Mouse (Mus musculus) neural tube, embryonic 13.5 days (tissue): ENCODE data around the gene Sde2. TPM values are rescaled to one million over a fixed set of nuclear protein-coding genes. Genes with fewer than 3 reads are reported as not detected.
"Not testable (repeated sequence)": the region's sequence is repeated elsewhere in the genome, so short reads cannot be mapped to it uniquely, and the experiment has no call there.

Experiments
- ATAC-seq: fragments of 200-750 bp; cut with Nextera tagmentation; 2 replicates; pipeline ENCODE4 v1.8.0; 2017; ENCODE audit warnings: low read depth, mild to moderate bottlenecking, moderate TSS enrichment, moderate library complexity
- H3K27ac ChIP-seq: fragments of 300-500 bp; sonication (generic); replicated peaks from 2 replicates; pipeline ENCODE4 v1.5.1; 2015; ENCODE audit warnings: moderate library complexity, mild to moderate bottlenecking, inconsistent platforms
- H3K27me3 ChIP-seq: fragments of 300-500 bp; sonication (generic); 2 replicates; pipeline ENCODE4 v1.6.1; 2015; ENCODE audit warnings: mild to moderate bottlenecking, inconsistent platforms
- H3K36me3 ChIP-seq: fragments of 300-500 bp; sonication (generic); 2 replicates; pipeline ENCODE4 v1.6.1; 2015; ENCODE audit warnings: mild to moderate bottlenecking, inconsistent platforms
- H3K4me1 ChIP-seq: fragments of 300-500 bp; sonication (generic); replicated peaks from 2 replicates; pipeline ENCODE4 v1.6.1; 2015; ENCODE audit warnings: inconsistent platforms
- H3K4me2 ChIP-seq: fragments of 300-500 bp; sonication (generic); 2 replicates; pipeline ENCODE4 v1.6.1; 2015; ENCODE audit warnings: inconsistent platforms, mild to moderate bottlenecking, moderate library complexity
- H3K4me3 ChIP-seq: fragments of 300-500 bp; sonication (generic); 2 replicates; pipeline ENCODE4 v1.5.1; 2015; ENCODE audit warnings: mild to moderate bottlenecking, inconsistent platforms
- H3K9ac ChIP-seq: fragments of 300-500 bp; sonication (generic); 2 replicates; pipeline ENCODE4 v1.6.1; 2015; ENCODE audit warnings: moderate library complexity, mild to moderate bottlenecking, inconsistent platforms
- H3K9me3 ChIP-seq: fragments of 300-500 bp; sonication (generic); 2 replicates; pipeline ENCODE4 v1.6.1; 2016; ENCODE audit warnings: inconsistent platforms
- WGBS: fragments of 180-500 bp; shearing (Covaris S2); methylation state at CpG from one replicate; pipeline ENCODE4 v1.1.7; 2015; 5-methylcytosine and 5-hydroxymethylcytosine counted together
- polyA plus RNA-seq: library from polyadenylated mRNA; unstranded; fragments of >200 nt; fragmentation: Nextera tagmentation; extraction: Ambion mirVana; gene quantifications from 2 replicates; pipeline ENCODE4 v1.2.1, GENCODE M21; 2015

Gene Sde2
- polyA plus RNA-seq, 1 experiment from 2014 or later = 25.7 TPM

GRCm38 (mm10) chr1:180815371-180816024 lies 35.4 kb upstream of the Sde2 start:
- WGBS = 48% methylated on average over 12 of the region's 12 CpGs
- H3K36me3 ChIP-seq = peaks cover 4% of the 10 kb centered on the region
- peak overlapping the region; percentile 57 for H3K9ac ChIP-seq
- ATAC-seq = no peak
- peak overlapping the region; percentile 100 for H3K27ac ChIP-seq
- peak overlapping the region; percentile 58 for H3K4me2 ChIP-seq
- H3K4me3 ChIP-seq = no peak overlapping the region
- no peaks in the 10 kb centered on the region for H3K9me3 ChIP-seq
- H3K4me1 ChIP-seq = peaks cover 28% of the 10 kb centered on the region
- H3K27me3 ChIP-seq = no peaks in the 10 kb centered on the region

DNA sequence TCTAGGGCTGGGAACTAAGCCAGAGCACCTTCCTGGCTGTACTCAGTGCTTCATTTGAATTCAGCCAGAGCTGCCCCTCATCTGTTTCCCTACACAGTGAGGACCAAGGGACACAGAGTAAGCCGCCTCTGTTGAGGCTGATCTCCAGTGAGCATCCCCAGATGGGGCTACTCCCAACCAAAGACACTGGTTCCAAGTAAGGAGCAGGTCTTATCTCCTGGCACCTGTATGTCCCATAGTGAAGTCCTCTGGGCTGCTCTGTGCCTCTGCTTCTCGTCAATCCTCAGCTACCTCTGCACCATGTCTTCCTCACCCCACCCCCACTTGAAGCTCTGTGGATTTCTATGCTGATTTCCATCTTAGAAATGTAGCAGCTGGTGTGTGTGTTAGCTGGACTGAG lies 32.9 kb upstream of the Sde2 start:
- no peaks in the 10 kb centered on the region for H3K9me3 ChIP-seq
- no peaks in the 10 kb centered on the region for H3K27me3 ChIP-seq
- H3K4me3 ChIP-seq = no peak overlapping the region
- no peak overlapping the region for H3K27ac ChIP-seq
- H3K4me2 ChIP-seq = no peak overlapping the region
- peaks cover 20% of the 10 kb centered on the region for H3K4me1 ChIP-seq
- ATAC-seq = no peak
- no peak overlapping the region for H3K9ac ChIP-seq
- WGBS = 83% methylated on average over 2 of the region's 2 CpGs
- no peaks in the 10 kb centered on the region for H3K36me3 ChIP-seq

DNA sequence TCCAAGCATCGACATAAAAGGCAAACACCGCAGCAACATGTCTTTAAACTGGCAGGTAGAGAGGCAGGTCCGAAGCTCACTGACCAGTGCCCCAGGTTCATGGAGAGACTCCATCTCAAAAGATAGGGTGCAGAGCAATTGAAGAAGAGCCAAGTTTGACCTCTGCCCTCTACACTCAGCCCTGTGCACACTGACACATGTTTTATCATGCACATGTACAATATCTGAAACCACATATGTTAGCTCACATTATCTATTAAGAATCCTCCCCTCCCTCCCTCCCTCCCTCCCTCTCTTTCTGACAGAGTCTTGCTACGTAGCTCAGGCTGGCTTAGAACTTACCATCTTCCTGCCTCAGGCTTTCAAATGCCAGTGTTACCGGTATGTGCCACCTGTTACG lies 29.8 kb upstream of the Sde2 start:
- H3K9ac ChIP-seq = no peak overlapping the region
- no peak for ATAC-seq
- peaks cover 1% of the 10 kb centered on the region; the same call in 1 of the 2 replicates for H3K4me1 ChIP-seq
- 92% methylated on average over 6 of the region's 6 CpGs for WGBS
- no peak overlapping the region for H3K4me3 ChIP-seq
- H3K4me2 ChIP-seq = no peak overlapping the region
- no peaks in the 10 kb centered on the region for H3K27me3 ChIP-seq
- H3K27ac ChIP-seq = no peak overlapping the region
- H3K9me3 ChIP-seq = no peaks in the 10 kb centered on the region
- H3K36me3 ChIP-seq = no peaks in the 10 kb centered on the region

GRCm38 (mm10) chr1:180822276-180822675 lies 28.7 kb upstream of the Sde2 start:
- Histone ChIP-seq H3K36me3 (no peaks in the 10 kb centered on the region), H3K4me1 (no peaks in the 10 kb centered on the region), H3K27me3 (no peaks in the 10 kb centered on the region), H3K4me2 (no peak overlapping the region), H3K9me3 (no peaks in the 10 kb centered on the region), H3K27ac (no peak overlapping the region), H3K9ac (no peak overlapping the region), H3K4me3 (no peak overlapping the region)
- 86% methylated on average over 5 of the region's 5 CpGs for WGBS
- ATAC-seq = no peak

DNA sequence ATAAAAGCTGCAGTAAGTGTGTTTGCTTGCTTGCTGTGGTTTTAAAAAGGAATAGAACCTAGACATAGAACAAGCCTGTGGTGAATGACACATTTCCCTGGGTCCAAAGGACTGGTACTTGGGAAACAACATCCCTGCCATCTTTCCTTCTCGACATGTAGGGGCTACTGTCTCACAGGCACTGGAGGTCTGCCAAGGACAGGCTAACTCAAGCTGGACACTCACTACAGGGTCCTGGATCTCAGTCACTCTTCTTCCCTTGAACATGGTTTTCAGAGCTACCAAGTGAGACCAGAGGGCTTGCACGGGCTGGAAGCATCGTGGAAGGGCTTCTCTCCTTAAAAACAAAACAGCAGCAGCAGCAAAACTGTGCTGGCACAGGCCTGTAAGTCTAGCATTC lies 27.2 kb upstream of the Sde2 start:
- ATAC-seq = no peak
- Histone ChIP-seq H3K9me3 (no peaks in the 10 kb centered on the region), H3K4me1 (no peaks in the 10 kb centered on the region), H3K4me2 (no peak overlapping the region), H3K4me3 (no peak overlapping the region), H3K27ac (no peak overlapping the region), H3K9ac (no peak overlapping the region), H3K36me3 (no peaks in the 10 kb centered on the region), H3K27me3 (no peaks in the 10 kb centered on the region)
- 76% methylated on average over 3 of the region's 3 CpGs for WGBS

GRCm38 (mm10) chr1:180824721-180825120 lies 26.2 kb upstream of the Sde2 start:
- Histone ChIP-seq H3K36me3 (no peaks in the 10 kb centered on the region), H3K9ac (no peak overlapping the region), H3K4me1 (no peaks in the 10 kb centered on the region), H3K4me3 (no peak overlapping the region), H3K27me3 (no peaks in the 10 kb centered on the region), H3K4me2 (no peak overlapping the region), H3K27ac (no peak overlapping the region), H3K9me3 (no peaks in the 10 kb centered on the region)
- WGBS = 97% methylated on average over 3 of the region's 3 CpGs
- no peak for ATAC-seq

DNA sequence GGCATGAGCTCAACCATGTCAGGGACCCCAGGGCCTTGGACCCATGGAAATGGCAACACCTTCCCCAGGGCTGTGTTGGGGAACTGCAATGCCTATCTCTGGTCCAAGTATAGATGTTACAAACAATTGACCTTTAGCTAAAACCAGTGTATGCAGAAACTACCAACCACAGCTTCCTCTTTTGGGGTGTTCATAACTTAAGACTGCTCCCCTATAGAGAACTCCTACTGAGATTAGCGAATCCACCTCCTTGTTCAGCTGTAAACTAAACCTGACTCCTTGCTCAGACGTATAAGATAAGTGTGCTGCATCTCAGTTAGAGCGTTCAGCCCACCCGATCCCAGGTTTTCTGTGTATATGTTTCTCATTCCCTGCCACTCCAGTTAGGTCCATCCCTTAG lies 24.3 kb upstream of the Sde2 start:
- Histone ChIP-seq H3K4me3 (no peak overlapping the region), H3K27ac (no peak overlapping the region), H3K27me3 (no peaks in the 10 kb centered on the region), H3K4me2 (no peak overlapping the region), H3K36me3 (no peaks in the 10 kb centered on the region), H3K9ac (no peak overlapping the region), H3K4me1 (peaks cover 6% of the 10 kb centered on the region; the same call in 1 of the 2 replicates), H3K9me3 (no peaks in the 10 kb centered on the region)
- 95% methylated on average over 4 of the region's 4 CpGs for WGBS
- ATAC-seq = no peak

- no peak overlapping the region for H3K27ac ChIP-seq
- H3K27me3 ChIP-seq = no peaks in the 10 kb centered on the region
- no peak overlapping the region for H3K4me3 ChIP-seq
- peaks cover 6% of the 10 kb centered on the region; the same call in 1 of the 2 replicates for H3K4me1 ChIP-seq
- WGBS = 86% methylated on average over 11 of the region's 11 CpGs
- no peak overlapping the region for H3K4me2 ChIP-seq
- ATAC-seq = no peak
- no peaks in the 10 kb centered on the region for H3K36me3 ChIP-seq
- H3K9me3 ChIP-seq = no peaks in the 10 kb centered on the region
- no peak overlapping the region for H3K9ac ChIP-seq
Observed at GRCm38 (mm10) chr1:180829775-180830174, 21.2 kb upstream of the Sde2 start.

GRCm38 (mm10) chr1:180830175-180830574 lies 20.8 kb upstream of the Sde2 start:
- H3K27me3 ChIP-seq = no peaks in the 10 kb centered on the region
- 84% methylated on average over 11 of the region's 11 CpGs for WGBS
- no peaks in the 10 kb centered on the region for H3K9me3 ChIP-seq
- peaks cover 6% of the 10 kb centered on the region; the same call in 1 of the 2 replicates for H3K4me1 ChIP-seq
- H3K36me3 ChIP-seq = no peaks in the 10 kb centered on the region
- H3K4me2 ChIP-seq = no peak overlapping the region
- H3K27ac ChIP-seq = no peak overlapping the region
- ATAC-seq = no peak
- H3K9ac ChIP-seq = no peak overlapping the region
- no peak overlapping the region for H3K4me3 ChIP-seq

GRCm38 (mm10) chr1:180830588-180831346 lies 20.2 kb upstream of the Sde2 start:
- Histone ChIP-seq H3K4me3 (no peak overlapping the region), H3K27me3 (no peaks in the 10 kb centered on the region), H3K36me3 (no peaks in the 10 kb centered on the region), H3K9ac (no peak overlapping the region), H3K4me1 (peaks cover 6% of the 10 kb centered on the region; the same call in 1 of the 2 replicates), H3K9me3 (no peaks in the 10 kb centered on the region), H3K27ac (no peak overlapping the region), H3K4me2 (no peak overlapping the region)
- WGBS = 47% methylated on average over 14 of the region's 14 CpGs
- ATAC-seq = no peak

DNA sequence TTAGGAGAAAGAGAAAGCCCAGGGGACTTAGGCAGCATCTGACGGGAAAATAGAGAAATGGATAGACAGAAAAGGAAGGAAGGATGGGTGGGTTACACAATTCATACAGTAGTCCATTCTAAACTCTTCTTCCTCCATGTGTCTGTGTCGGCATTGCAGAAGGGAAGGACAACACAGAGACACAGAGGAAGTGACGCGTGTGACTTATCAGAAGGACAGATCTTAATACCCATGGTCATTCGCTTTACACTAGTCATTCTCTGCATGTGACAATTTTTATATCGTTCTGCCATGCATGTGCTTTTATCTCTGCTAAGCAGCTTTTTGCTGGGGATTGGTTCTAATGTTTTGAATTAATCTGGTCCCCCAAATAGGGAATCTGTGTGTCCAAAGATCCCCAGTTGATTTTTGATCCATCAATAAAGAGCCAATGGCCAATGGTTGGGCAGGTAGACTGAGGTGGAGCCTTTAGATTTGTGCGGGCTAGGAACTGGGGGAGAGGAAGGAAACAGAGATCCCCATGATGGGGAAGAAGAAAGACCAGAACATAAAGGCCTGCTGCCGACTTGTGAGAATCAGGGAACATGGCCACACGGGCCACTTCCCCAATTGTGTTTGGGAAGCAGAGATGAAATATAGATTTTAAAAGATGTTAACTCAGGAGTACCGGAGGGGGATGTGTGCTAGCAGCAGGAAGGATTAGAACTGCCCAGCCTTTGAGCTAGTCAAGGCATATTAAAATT lies 15.5 kb upstream of the Sde2 start:
- no peak for ATAC-seq
- no peaks in the 10 kb centered on the region for H3K27me3 ChIP-seq
- no peak overlapping the region for H3K4me3 ChIP-seq
- H3K9ac ChIP-seq = no peak overlapping the region
- H3K4me2 ChIP-seq = no peak overlapping the region
- H3K27ac ChIP-seq = no peak overlapping the region
- H3K9me3 ChIP-seq = no peaks in the 10 kb centered on the region
- WGBS = 89% methylated on average over 10 of the region's 10 CpGs
- no peaks in the 10 kb centered on the region for H3K36me3 ChIP-seq
- peaks cover 2% of the 10 kb centered on the region; the same call in 1 of the 2 replicates for H3K4me1 ChIP-seq

DNA sequence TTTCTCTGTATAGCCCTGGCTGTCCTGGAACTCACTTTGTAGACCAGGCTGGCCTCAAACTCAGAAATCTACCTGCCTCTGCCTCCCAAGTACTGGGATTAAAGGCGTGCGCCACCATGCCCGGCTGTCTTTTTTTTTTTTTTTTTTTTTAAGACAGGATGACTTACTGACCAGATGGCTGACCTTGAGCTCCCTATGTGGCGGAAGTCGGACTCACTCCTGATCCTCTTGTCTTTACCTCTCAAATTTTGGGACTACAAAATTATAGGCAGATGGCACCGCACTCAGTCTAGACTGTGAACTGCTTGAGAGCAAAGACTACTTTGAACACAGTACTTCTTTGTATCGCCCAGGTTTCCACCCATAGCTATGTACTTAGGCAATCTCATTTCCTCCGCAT lies 14.5 kb upstream of the Sde2 start:
- 88% methylated on average over 8 of the region's 8 CpGs for WGBS
- not testable (repeated sequence) for H3K27ac ChIP-seq, H3K4me2 ChIP-seq, H3K9me3 ChIP-seq, ATAC-seq, H3K27me3 ChIP-seq, H3K36me3 ChIP-seq, H3K9ac ChIP-seq, H3K4me1 ChIP-seq, H3K4me3 ChIP-seq
